Mouse (Mus musculus) neural tube, embryonic 10.5 days (tissue): Measurements from ENCODE around the gene Tmsb4x.

Source experiments
- DNase-seq: peaks from one replicate; pipeline ENCODE4 v3.0.0-alpha.2; 2017; ENCODE audit warnings: low spot score; ENCODE audit errors: extremely low spot score

The Tmsb4x gene

GRCm38 (mm10) chrX:167208978-167209754 lies at the start of gene Tmsb4x:
Gene Tmsb4x, minus strand, starts transcription at chrX:167209315.
- DNase-seq, result peak; percentile 80

DNA sequence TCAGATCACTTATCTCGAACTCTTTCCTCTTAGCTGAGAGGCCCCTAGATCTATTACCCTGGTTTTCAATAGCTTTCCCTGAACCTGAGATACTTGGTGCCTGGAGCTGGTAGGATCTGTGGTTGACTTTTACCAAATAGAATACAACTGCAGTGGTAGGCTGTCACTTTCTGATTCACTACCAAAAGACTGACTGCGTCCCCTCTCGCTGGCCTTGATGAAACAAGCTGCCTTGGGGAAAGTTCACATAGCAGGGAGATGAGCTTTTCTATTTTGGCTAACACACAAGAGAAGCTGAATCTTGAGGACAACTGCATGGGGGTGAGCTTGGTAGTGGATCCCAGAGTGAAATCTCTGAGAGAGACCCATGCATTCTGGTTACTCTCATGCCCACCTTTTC lies 32.6 kb upstream of the Tmsb4x start:
- no peak for DNase-seq

DNA sequence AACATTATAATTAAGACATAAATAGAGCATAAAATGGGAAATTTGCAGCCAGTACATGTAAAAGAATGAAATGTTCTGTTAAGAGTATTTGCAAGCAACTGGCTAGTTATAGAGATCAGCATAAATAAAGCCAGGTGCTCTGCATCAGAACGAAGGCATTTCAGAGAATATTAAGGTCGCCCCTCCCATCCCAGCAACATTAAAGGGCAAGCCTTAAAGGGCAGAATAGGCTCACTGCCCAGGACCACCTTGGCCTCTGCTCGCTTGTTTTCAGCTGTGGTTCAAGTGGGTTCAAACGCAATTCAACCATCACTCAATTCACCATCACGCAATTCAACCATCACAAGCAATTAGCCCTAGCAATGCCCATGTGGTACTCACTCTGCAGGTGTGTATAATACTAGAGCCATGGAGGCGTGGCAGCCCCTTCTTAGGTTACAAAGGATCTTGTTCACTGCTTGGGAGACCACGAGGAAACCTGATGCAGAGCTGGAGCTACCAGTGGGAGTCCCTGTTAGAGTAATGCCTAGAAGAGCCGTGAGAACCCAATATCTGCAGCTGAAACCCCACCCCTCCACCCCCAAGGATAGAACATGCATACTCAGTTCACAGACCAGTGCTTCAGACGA lies 30.3 kb upstream of the Tmsb4x start:
- no peak for DNase-seq

GRCm38 (mm10) chrX:167233104-167233687 lies 24.1 kb upstream of the Tmsb4x start:
- DNase-seq, result peak; percentile 63

- no peak for DNase-seq
These were observed 22.0 kb upstream of the Tmsb4x start for GRCm38 (mm10) chrX:167231150-167231549.

- no peak for DNase-seq
These were observed 20.7 kb upstream of the Tmsb4x start for GRCm38 (mm10) chrX:167229819-167230218.

DNA sequence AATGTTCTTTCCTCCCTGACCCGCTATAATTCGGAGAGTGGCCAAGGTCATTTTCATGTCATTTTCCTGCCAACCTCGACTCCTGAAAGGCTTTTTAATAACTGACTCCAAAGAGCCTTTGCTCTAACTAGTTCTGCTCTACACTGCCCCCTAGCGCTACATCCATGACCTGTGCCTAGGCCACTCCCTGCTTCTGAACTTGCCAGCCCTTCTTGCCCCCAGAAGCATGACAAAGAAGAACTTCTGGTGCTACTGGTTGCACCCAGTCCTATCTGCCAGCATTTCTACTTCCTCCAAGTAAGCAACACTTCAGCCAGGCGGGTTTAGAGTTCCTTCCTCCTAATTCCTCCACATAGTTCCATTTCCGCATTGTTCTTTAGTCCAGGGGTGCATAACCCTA lies 20.1 kb upstream of the Tmsb4x start:
- DNase-seq, result peak; percentile 47

- DNase-seq, result no peak
These were observed 18.6 kb upstream of the Tmsb4x start for GRCm38 (mm10) chrX:167227756-167228155.

DNA sequence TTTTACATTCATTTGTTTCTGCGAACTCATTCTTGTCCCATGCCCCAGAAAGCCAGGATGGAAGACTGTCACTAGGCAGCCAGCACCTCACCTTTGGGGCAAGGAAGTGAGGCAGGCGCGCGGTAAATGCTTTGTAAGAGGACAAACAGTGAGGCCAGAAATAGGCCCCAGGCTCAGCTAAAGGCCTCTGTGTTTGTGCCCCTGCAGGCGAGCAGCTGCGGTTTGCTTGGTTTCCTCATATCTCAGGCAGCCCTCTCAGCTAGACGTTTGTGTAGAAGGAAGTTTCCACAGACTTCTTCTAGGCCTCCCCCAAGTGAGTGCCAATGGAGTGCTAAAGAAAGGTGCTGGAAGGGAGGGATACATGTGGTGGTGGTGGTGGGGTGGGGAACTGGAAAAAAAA lies 18.0 kb upstream of the Tmsb4x start:
- no peak for DNase-seq

DNA sequence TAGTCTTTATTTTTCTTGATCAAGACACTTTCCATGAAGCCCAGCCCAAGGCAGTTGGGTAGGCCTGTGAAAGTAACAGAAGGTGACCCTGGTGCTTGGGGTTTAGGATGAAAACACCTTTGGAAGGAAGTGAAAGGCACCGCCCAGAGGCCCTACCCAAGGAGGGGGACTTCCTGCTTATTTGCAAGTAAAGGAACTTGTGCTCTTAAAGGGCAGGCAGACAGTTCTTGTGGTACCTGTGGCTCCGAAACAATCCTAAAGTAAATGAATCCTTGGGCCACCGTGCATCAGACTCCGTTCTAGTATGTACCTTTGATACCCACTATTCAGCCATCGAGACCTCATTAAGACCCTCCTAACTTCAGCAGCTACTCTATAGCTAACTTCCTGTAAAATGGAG lies 17.5 kb upstream of the Tmsb4x start:
- no peak for DNase-seq

DNA sequence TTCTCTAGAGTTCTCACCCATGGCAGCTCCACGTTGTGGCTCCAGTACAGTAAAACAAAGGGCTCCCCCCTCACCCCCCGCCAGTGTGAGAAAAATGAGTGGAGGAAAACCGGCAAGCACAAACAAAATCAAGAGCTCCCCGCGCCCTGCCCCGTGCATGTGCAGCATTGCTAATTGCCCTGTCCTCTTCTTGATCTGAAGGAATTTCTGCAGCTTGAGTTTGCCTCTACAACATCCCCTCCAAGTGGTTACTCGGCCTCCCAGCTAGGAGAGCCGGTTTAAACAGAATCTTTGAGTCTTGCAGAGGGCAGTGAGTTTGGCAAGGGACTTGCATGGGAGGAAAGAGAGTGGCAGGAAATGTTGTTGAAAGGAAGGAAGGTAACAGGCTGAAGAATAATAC lies 3.6 kb upstream of the Tmsb4x start:
- DNase-seq, result no peak

DNA sequence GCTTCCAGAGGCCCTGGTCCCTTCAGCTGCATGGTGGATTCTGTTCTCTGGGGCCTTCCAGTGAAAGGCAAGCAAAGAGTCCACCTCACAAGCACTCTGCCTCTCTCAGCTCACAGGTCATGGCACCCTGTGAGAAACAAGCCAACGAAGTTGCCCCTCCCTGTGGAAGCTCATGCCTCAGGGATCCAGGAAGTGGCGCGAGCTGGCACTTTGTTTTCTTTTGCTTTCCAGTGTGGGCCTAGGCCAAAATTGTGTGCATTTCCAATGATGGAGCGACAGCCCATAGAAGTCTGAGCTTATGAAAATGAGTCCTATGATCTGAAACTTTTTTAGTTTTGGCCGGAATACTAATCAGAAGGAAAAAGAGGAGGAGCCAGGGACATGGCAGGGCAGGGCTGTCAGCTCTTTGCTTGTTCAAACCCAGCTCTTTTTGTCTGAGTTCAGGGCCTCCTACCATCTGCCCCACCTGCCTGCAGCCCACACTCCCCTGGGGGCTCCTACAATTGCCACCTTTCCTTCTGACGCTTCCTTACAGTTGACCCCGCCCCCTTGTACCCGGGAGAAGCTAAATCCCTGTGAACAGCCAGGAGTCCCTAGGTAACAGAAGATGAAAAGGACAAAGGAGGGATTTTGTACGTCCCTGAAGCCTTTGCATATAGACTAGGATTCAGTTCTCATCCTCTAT lies 2.9 kb upstream of the Tmsb4x start:
- no peak for DNase-seq

GRCm38 (mm10) chrX:167210319-167210728 lies 1.2 kb upstream of the Tmsb4x start:
- DNase-seq, result no peak

DNA sequence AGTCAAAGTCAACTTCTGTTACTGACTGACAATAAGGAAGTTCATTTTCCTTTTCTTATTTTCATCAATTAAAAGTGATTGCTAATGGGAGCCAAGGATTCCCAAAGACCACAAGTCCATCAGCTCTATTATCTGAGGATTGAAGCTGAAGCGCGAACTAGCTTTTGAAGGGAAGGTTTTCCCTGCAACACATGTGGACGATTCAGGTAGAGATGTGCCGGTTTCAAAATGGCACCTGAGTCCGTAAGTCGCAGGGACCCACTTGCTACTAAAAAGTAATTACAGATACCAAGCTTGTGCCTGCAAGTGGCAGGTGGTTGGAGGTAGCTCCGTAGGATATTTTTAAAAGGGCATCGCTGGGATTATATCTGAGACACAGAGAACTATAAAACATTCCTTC lies 713 bp upstream of the Tmsb4x start:
- no peak for DNase-seq

DNA sequence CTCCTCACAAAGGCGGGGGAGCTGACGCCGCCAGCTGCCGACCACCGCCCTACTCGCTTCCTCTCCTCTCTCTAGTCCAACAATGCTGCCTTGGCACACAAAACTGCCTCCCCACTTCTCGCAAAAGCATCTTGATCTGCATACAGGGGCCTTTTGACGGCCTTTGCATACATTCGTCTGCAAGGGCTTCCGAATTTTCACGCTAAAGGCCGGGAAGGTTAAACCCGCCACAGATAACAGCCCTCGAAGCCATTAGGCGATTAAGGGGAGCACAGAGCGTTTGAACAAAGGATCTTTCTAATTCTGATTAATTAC lies 652 bp downstream of the Tmsb4x start:
- DNase-seq, result no peak

- DNase-seq, result peak; percentile 31
These were observed 1.2 kb downstream of the Tmsb4x start for GRCm38 (mm10) chrX:167207741-167208505.

- DNase-seq, result peak; percentile 23
These were observed 3.1 kb downstream of the Tmsb4x start for GRCm38 (mm10) chrX:167205813-167206520.

DNA sequence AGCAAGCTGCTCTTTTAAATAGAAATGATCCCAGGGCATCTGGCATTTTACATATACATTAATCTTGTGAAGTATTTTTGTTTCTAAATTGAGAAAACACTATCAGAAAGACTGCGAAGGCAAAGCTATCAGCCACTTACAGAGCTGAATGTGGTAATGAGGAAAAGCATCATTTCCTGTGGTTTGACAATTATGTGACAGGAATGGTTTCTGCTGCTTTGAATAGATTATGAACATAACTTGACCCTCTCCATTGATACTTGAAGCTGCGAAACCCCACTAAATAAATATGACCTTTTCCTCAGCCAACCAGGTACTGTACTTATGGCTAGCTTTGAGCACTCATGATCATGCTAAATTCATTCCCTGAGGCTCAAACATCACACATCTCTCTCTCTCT lies 7.8 kb downstream of the Tmsb4x start:
- DNase-seq, result no peak

DNA sequence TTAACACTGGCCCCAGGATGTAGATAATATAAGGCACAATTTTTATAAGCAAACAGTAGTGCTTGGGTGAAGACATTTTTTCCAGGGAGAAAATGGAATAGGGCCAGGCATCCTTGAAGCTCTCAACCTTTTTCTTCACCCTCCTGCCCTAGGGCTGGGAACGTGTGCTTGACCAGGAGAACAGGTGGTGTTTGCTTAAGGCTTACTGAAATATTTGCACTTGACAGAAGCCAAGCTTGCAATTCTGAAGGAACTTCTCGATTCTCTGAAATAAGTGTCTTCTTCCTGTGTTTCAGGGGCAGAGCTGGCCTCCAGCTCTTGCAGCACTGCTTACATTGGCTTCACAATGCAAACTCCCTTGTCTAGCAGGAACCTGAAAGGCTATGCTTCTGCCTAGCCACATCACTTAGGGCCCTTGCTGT lies 13.9 kb downstream of the Tmsb4x start:
- DNase-seq, result no peak

DNA sequence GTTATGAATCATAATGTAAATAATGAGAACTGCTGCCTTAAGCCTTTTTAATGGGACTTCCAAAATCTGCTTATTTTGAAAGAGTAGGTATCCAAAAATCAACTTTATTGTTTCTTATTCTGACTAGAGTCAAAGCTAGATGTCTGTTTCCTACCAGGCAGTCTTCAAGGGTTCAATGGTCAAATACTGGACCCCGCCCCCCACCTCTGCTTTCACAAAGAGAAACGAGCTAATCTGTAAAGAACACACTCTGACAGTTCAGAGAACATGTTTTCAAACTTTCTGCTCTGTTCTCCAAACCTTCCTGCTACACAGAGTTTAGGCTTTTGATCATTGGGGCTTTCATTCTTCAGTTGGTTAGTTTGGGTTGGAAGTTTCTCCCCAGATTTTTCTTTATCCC lies 22.8 kb downstream of the Tmsb4x start:
- DNase-seq, result no peak

GRCm38 (mm10) chrX:167183535-167183934 lies 25.6 kb downstream of the Tmsb4x start:
- no peak for DNase-seq
